Mouse (Mus musculus): ENCODE results near the gene Hmces. TPM values are rescaled to one million over a fixed set of nuclear protein-coding genes. Genes with fewer than 3 reads are reported as not detected.

The Hmces gene
- 18.1 and 31.6 TPM in 2 replicates for polyA plus RNA-seq (2012; ENCODE audit: low replicate concordance)

GRCm38 (mm10) chr6:87913661-87914325 is at the start of gene Hmces:
Hmces (plus strand) TSS chr6:87913935.

GRCm38 (mm10) chr6:87887594-87888233 is 26.0 kb upstream of the Hmces start, which contains the start of gene Copg1:
Copg1 (plus strand) TSS chr6:87887814.

GRCm38 (mm10) chr6:87981547-87982256 is 68.0 kb downstream of the Hmces start, which contains the start of gene H1fx:
H1fx (minus strand) TSS chr6:87981637.

Other genes with a start within 250 kb of the Hmces start
- 2.3 and 4.7 TPM in 2 replicates for gene Aplf, start 241.7 kb upstream of the Hmces start, polyA plus RNA-seq (2012; ENCODE audit: low replicate concordance)
- 0.16 and 0.86 TPM in 2 replicates for gene Efcc1, start 183.1 kb upstream of the Hmces start, polyA plus RNA-seq (2012; ENCODE audit: low replicate concordance)
- 5.7 and 14.0 TPM in 2 replicates for gene Gp9, start 135.9 kb upstream of the Hmces start, polyA plus RNA-seq (2012; ENCODE audit: low replicate concordance)
- 49.2 and 155 TPM in 2 replicates for gene Rab43, start 101.8 kb upstream of the Hmces start, polyA plus RNA-seq (2012; ENCODE audit: low replicate concordance)
- gene Gm45140, start 78.1 kb upstream of the Hmces start, polyA plus RNA-seq (2012; ENCODE audit: low replicate concordance): 2.7 and 24.2 TPM in 2 replicates
- gene Isy1, start 75.1 kb upstream of the Hmces start, polyA plus RNA-seq (2012; ENCODE audit: low replicate concordance): 41.7 and 45.7 TPM in 2 replicates
- 54.5 and 74.0 TPM in 2 replicates for gene Cnbp, start 62.8 kb upstream of the Hmces start, polyA plus RNA-seq (2012; ENCODE audit: low replicate concordance)
- 13.3 and 35.5 TPM in 2 replicates for gene Copg1, start 26.1 kb upstream of the Hmces start, polyA plus RNA-seq (2012; ENCODE audit: low replicate concordance)
- 5.4 and 9.3 TPM in 2 replicates for gene H1fx, start 67.7 kb downstream of the Hmces start, polyA plus RNA-seq (2012; ENCODE audit: low replicate concordance)
- gene Rab7, start 131.3 kb downstream of the Hmces start, polyA plus RNA-seq (2012; ENCODE audit: low replicate concordance): 83.4 and 138 TPM in 2 replicates
- gene Rpn1, start 170.5 kb downstream of the Hmces start, polyA plus RNA-seq (2012; ENCODE audit: low replicate concordance): 23.7 and 33.8 TPM in 2 replicates